In genomic region chr6:99954832-99955830, GRCm38 (mm10) we compare ENCODE assay signal across 10 mouse cellular contexts.
DNase-seq lines count a peak whose midpoint lies in the region; ATAC-seq and TF ChIP-seq lines count a peak whose summit lies in the region.
"Had no signal": no experiment of that assay in that cellular context is flagged by ENCODE, and none has a peak within 500 bp of the region (broad histone marks: within the 10 kb centered on the region; RNA-seq: fewer than 3 reads in every experiment).

No protein-coding gene starts in this region.

- no peak overlapping the region for H3K9ac ChIP-seq in lung, embryonic 14.5 days
- no peak overlapping the region for H3K9ac ChIP-seq in forebrain, postnatal 0 days
- H3K9ac ChIP-seq: limb, embryonic 12.5 days had no signal

- H3K27me3 ChIP-seq in lung, embryonic 14.5 days (ENCODE audit: insufficient read depth, low read length) = no peaks in the 10 kb centered on the region
- H3K27me3 ChIP-seq in forebrain, postnatal 0 days (ENCODE audit: insufficient read depth, low read length) = no peaks in the 10 kb centered on the region

- WGBS in lung, embryonic 14.5 days = 64% methylated on average over 22 of the region's 22 CpGs
- WGBS in lung, adult 2 months = 68% methylated on average over 22 of the region's 22 CpGs
- WGBS in forebrain, postnatal 0 days = 62% methylated on average over 22 of the region's 22 CpGs

- DNase-seq in lung, embryonic 14.5 days = no peak
- no peak for DNase-seq in lung, adult 2 months
- no peak for DNase-seq in forebrain, postnatal 0 days
- DNase-seq in kidney, postnatal 25 days = peak; percentile 34 to 71
- peak; percentile 43 for DNase-seq in thymus, postnatal 25 days
- DNase-seq in urinary bladder, postnatal 4 days (ENCODE audit: low spot score in 2 of 2) = no peak
- DNase-seq: gastrocnemius, postnatal 14 days had no signal

- H3K4me1 ChIP-seq in lung, embryonic 14.5 days (ENCODE audit: insufficient read depth) = 0 out of 2 replicates have a peak, but pooled peaks cover 2% of the 10 kb centered on the region
- H3K4me1 ChIP-seq in lung, adult 2 months (ENCODE audit: control insufficient read depth, insufficient read depth, low read length) = no peaks in the 10 kb centered on the region
- peaks cover 17% of the 10 kb centered on the region for H3K4me1 ChIP-seq in forebrain, postnatal 0 days (ENCODE audit: insufficient read depth)

- no peaks in the 10 kb centered on the region for H3K36me3 ChIP-seq in lung, embryonic 14.5 days (ENCODE audit: insufficient read depth)
- no peaks in the 10 kb centered on the region for H3K36me3 ChIP-seq in forebrain, postnatal 0 days (ENCODE audit: insufficient read depth)
- H3K36me3 ChIP-seq: limb, embryonic 12.5 days had no signal

- ATAC-seq in lung, embryonic 14.5 days (ENCODE audit: insufficient read depth) = peak; percentile 60
- ATAC-seq in forebrain, postnatal 0 days = peak; percentile 60
- ATAC-seq in megakaryocyte, adult 5-6 weeks (ENCODE audit: poor library complexity, severe bottlenecking) = no peak

- no peak for TF ChIP-seq CTCF in lung, embryonic 14.5 days (IDR thresholded peaks at IDR 0.05; ENCODE audit: low read depth)
- no peak for TF ChIP-seq CTCF in lung, adult 2 months (IDR thresholded peaks at IDR 0.05; ENCODE audit: insufficient read depth, low read length)
- TF ChIP-seq CTCF in forebrain, postnatal 0 days (IDR thresholded peaks at IDR 0.05; ENCODE audit: low read depth) = no peak

- H3K27ac ChIP-seq in lung, embryonic 14.5 days (ENCODE audit: low read depth) = no peak overlapping the region
- peak overlapping the region; percentile 64; the same call in 1 of the 2 replicates for H3K27ac ChIP-seq in forebrain, postnatal 0 days (ENCODE audit: low read depth, low read length)
- H3K27ac ChIP-seq: limb, embryonic 12.5 days had no signal

- no peaks in the 10 kb centered on the region for H3K9me3 ChIP-seq in lung, embryonic 14.5 days (ENCODE audit: low read depth, low read length)
- no peaks in the 10 kb centered on the region for H3K9me3 ChIP-seq in forebrain, postnatal 0 days (ENCODE audit: low read length)
- H3K9me3 ChIP-seq: limb, embryonic 12.5 days had no signal

- no peak overlapping the region for H3K4me3 ChIP-seq in lung, embryonic 14.5 days (ENCODE audit: low read depth, low read length)
- H3K4me3 ChIP-seq in lung, adult 2 months (replicated peaks; ENCODE audit: extremely low read depth, low read depth, low read length) = no peak overlapping the region
- H3K4me3 ChIP-seq in forebrain, postnatal 0 days (ENCODE audit: low read depth, low read length) = no peak overlapping the region
- H3K4me3 ChIP-seq: limb, embryonic 12.5 days; myocyte had no signal

- H3K4me2 ChIP-seq in lung, embryonic 14.5 days = no peak overlapping the region
- H3K4me2 ChIP-seq in forebrain, postnatal 0 days (ENCODE audit: low read depth) = no peak overlapping the region
- H3K4me2 ChIP-seq: limb, embryonic 12.5 days had no signal

- no peak for TF ChIP-seq POLR2A in lung, adult 2 months (IDR thresholded peaks at IDR 0.05; ENCODE audit: borderline replicate concordance, extremely low read depth, low read depth, low read length)

Comparison
In these comparisons a context has a peak if more than half of its experiments do, and no peak if none do; other contexts are left out.
1. DNase-seq: peak in kidney, postnatal 25 days (2 of 2) and thymus, postnatal 25 days (single experiment); none in lung, embryonic 14.5 days (single experiment), lung, adult 2 months (single experiment), forebrain, postnatal 0 days (single experiment) and urinary bladder, postnatal 4 days (0 of 2).